Mouse (Mus musculus): ENCODE measurements around the gene Rgs14. TPM values are rescaled to one million over a fixed set of nuclear protein-coding genes. Genes with fewer than 3 reads are reported as not detected.

Gene Rgs14
- total and polyA plus RNA-seq, 3 experiments: 14.4 to 20.5 TPM; not detected in 1

- Histone ChIP-seq H3K4me1 (ENCODE audit: control insufficient read depth in 1 of 2, insufficient read depth in 2 of 2, low read length in 2 of 2) (peaks cover 0 to 8% of the 10 kb centered on the region in 2 experiments; a peak in 2 of 4 replicates), H3K36me3 (ENCODE audit: control insufficient read depth in 1 of 2, insufficient read depth in 2 of 2, low read length in 2 of 2) (peaks cover 0 to 4% of the 10 kb centered on the region in 2 experiments; a peak in 1 of 4 replicates), H3K9me3 (replicated peaks; ENCODE audit: insufficient read depth, low read length) (no peaks in the 10 kb centered on the region), H3K4me3 (ENCODE audit: control insufficient read depth in 1 of 2, insufficient read depth in 1 of 2, low read depth in 2 of 2, low read length in 2 of 2) (no peak overlapping the region), H3K9ac (ENCODE audit: control insufficient read depth, low read depth, low read length, poor library complexity, severe bottlenecking) (no peak overlapping the region), H3K27ac (ENCODE audit: control insufficient read depth, low read depth, low read length) (no peak overlapping the region), H3K79me2 (ENCODE audit: control insufficient read depth, insufficient read depth, low read length, poor library complexity) (peaks cover 2% of the 10 kb centered on the region; the same call in 1 of the 2 replicates), H3K27me3 (ENCODE audit: control insufficient read depth in 1 of 2, insufficient read depth in 2 of 2, low read length in 2 of 2) (no peaks in the 10 kb centered on the region)
- no peak for DNase-seq (ENCODE audit: low read depth, low spot score)
- no peak for TF ChIP-seq TBP (IDR thresholded peaks at IDR 0.05; ENCODE audit: low read depth, low read length)
- no peak for TF ChIP-seq MYB (IDR thresholded peaks at IDR 0.05; ENCODE audit: low read depth, low read length)
- TF ChIP-seq KAT2A (conservative IDR thresholded peaks at IDR 0.05; ENCODE audit: low read depth, low read length): no peak
- TF ChIP-seq CHD2 (IDR thresholded peaks at IDR 0.05; ENCODE audit: low read length): no peak
- TF ChIP-seq MYC (IDR thresholded peaks at IDR 0.05; ENCODE audit: low read depth, low read length): no peak
- no peak for TF ChIP-seq POLR2A (IDR thresholded peaks at IDR 0.05; ENCODE audit: control insufficient read depth in 1 of 2, insufficient read depth in 1 of 2, low read depth in 1 of 2, low read length in 2 of 2, poor library complexity in 1 of 2)
- no peak for TF ChIP-seq JUND (IDR thresholded peaks at IDR 0.05; ENCODE audit: low read depth, low read length)
- TF ChIP-seq ZKSCAN1 (IDR thresholded peaks at IDR 0.05; ENCODE audit: low read depth, low read length): no peak
- TF ChIP-seq NRF1 (IDR thresholded peaks at IDR 0.05; ENCODE audit: insufficient read depth, low read depth, low read length, poor library complexity, severe bottlenecking): no peak
- no peak for TF ChIP-seq UBTF (IDR thresholded peaks at IDR 0.05; ENCODE audit: borderline replicate concordance, insufficient read depth, low read depth, low read length)
- TF ChIP-seq USF1 (IDR thresholded peaks at IDR 0.05; ENCODE audit: low read depth, low read length): no peak
- TF ChIP-seq ETS1 (IDR thresholded peaks at IDR 0.05; ENCODE audit: low read depth, low read length): no peak
- TF ChIP-seq ELF1 (IDR thresholded peaks at IDR 0.05; ENCODE audit: low read depth, low read length): no peak
- TF ChIP-seq E2F4 (IDR thresholded peaks at IDR 0.05; ENCODE audit: borderline replicate concordance, low read depth, low read length): no peak
- no peak for TF ChIP-seq SIN3A (IDR thresholded peaks at IDR 0.05; ENCODE audit: low read length)
- TF ChIP-seq TCF12 (IDR thresholded peaks at IDR 0.05; ENCODE audit: low read depth, low read length): no peak
- TF ChIP-seq CTCF (IDR thresholded peaks at IDR 0.05 in 2 of 3, conservative IDR thresholded peaks at IDR 0.05 in 1 of 3; ENCODE audit: control insufficient read depth in 1 of 3, insufficient read depth in 1 of 3, low read depth in 2 of 3, low read length in 3 of 3, poor library complexity in 1 of 3, severe bottlenecking in 1 of 3): no peak; a peak in 1 of 6 replicates
- no peak for TF ChIP-seq HCFC1 (IDR thresholded peaks at IDR 0.05; ENCODE audit: low read depth, low read length)
- no peak for TF ChIP-seq MXI1 (IDR thresholded peaks at IDR 0.05; ENCODE audit: low read depth, low read length)
- TF ChIP-seq MEF2A (IDR thresholded peaks at IDR 0.05; ENCODE audit: extremely low read depth, insufficient replicate concordance, low read depth, low read length, poor library complexity, severe bottlenecking): no peak
Measured at GRCm38 (mm10) chr13:55332331-55332730, 37.2 kb upstream of the Rgs14 start.

DNA sequence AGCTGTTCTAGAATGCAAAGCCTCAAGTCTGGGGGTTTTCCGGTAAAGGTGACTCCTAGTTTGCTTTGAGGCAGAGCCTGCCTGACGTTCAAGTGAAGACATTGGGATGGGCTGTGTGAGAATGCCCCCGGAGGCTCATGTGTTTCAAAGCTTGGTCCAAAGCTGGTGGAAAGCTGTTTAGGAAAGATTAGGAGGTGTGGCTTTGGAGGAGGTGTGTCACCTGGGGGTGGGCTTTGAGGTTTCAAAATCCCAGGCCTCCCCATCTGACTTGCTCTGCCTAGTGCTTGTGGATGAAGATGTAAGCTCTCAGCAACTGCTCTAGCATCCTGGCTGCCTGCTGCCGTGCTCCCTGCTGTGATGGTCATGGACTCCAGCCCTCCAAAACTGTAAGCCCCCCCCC is 33.8 kb upstream of the Rgs14 start:
- Histone ChIP-seq H3K27me3 (ENCODE audit: control insufficient read depth in 1 of 2, insufficient read depth in 2 of 2, low read length in 2 of 2) (no peaks in the 10 kb centered on the region), H3K36me3 (ENCODE audit: control insufficient read depth in 1 of 2, insufficient read depth in 2 of 2, low read length in 2 of 2) (peaks cover 0 to under 1% of the 10 kb centered on the region in 2 experiments; a peak in 1 of 4 replicates), H3K4me3 (ENCODE audit: control insufficient read depth in 1 of 2, insufficient read depth in 1 of 2, low read depth in 2 of 2, low read length in 2 of 2) (no peak overlapping the region), H3K27ac (ENCODE audit: control insufficient read depth, low read depth, low read length) (no peak overlapping the region), H3K79me2 (ENCODE audit: control insufficient read depth, insufficient read depth, low read length, poor library complexity) (no peaks in the 10 kb centered on the region), H3K9me3 (replicated peaks; ENCODE audit: insufficient read depth, low read length) (no peaks in the 10 kb centered on the region), H3K4me1 (ENCODE audit: control insufficient read depth in 1 of 2, insufficient read depth in 2 of 2, low read length in 2 of 2) (peaks cover 0 to 5% of the 10 kb centered on the region in 2 experiments; a peak in 2 of 4 replicates), H3K9ac (ENCODE audit: control insufficient read depth, low read depth, low read length, poor library complexity, severe bottlenecking) (no peak overlapping the region)
- DNase-seq (ENCODE audit: low read depth, low spot score): no peak
- TF ChIP-seq POLR2A (IDR thresholded peaks at IDR 0.05; ENCODE audit: control insufficient read depth in 1 of 2, insufficient read depth in 1 of 2, low read depth in 1 of 2, low read length in 2 of 2, poor library complexity in 1 of 2) (no peak), HCFC1 (IDR thresholded peaks at IDR 0.05; ENCODE audit: low read depth, low read length) (no peak), UBTF (IDR thresholded peaks at IDR 0.05; ENCODE audit: borderline replicate concordance, insufficient read depth, low read depth, low read length) (no peak), MYB (IDR thresholded peaks at IDR 0.05; ENCODE audit: low read depth, low read length) (no peak), USF2 (IDR thresholded peaks at IDR 0.05; ENCODE audit: borderline replicate concordance in 1 of 2, insufficient read depth in 1 of 2, low read depth in 1 of 2, low read length in 2 of 2) (no peak), NRF1 (IDR thresholded peaks at IDR 0.05; ENCODE audit: insufficient read depth, low read depth, low read length, poor library complexity, severe bottlenecking) (no peak), ZKSCAN1 (IDR thresholded peaks at IDR 0.05; ENCODE audit: low read depth, low read length) (no peak), GATA1 (IDR thresholded peaks at IDR 0.05; ENCODE audit: low read depth, low read length) (no peak), JUND (IDR thresholded peaks at IDR 0.05; ENCODE audit: low read depth, low read length) (no peak), RCOR1 (IDR thresholded peaks at IDR 0.05; ENCODE audit: low read depth, low read length) (no peak), MEF2A (IDR thresholded peaks at IDR 0.05; ENCODE audit: extremely low read depth, insufficient replicate concordance, low read depth, low read length, poor library complexity, severe bottlenecking) (no peak), ZC3H11A (IDR thresholded peaks at IDR 0.05; ENCODE audit: low read depth, low read length) (no peak)
